In genomic region chr14:102994662-102995561, GRCm38 (mm10) we compare ENCODE assay signal across 8 mouse cellular contexts. TPM values are rescaled to one million over a fixed set of nuclear protein-coding genes. Genes with fewer than 3 reads are reported as not detected.
DNase-seq lines count a peak whose midpoint lies in the region; TF ChIP-seq lines count a peak whose summit lies in the region.

No protein-coding gene starts in this region.

- intact Hi-C loops in heart, postnatal 14 days (cut with DNase I) = loop anchor here (5.0 to 10.0 kb wide), 2 partner anchors 1048 to 1220 kb away; no protein-coding TSS in a partner anchor

- DNase-seq in ES-CJ7 (ENCODE audit: low read depth, low spot score) = peak; percentile 70
- peak; percentile 39 for DNase-seq in c-Kit-negative CD71-positive TER-119-positive erythroid progenitor cells, embryonic 14.5 days (ENCODE audit: low read depth, low spot score)
- peak; percentile 77 for DNase-seq in forebrain, embryonic 10.5 days (ENCODE audit: extremely low spot score, low spot score)
- peak; percentile 76 to 88 for DNase-seq in heart, postnatal 14 days
- DNase-seq in kidney, postnatal 36 days = peak; percentile 74 to 88
- peak; percentile 65 for DNase-seq in lung, adult 2 months
- DNase-seq in ovary, adult 18-20 months (ENCODE audit: low spot score) = peak; percentile 16
- DNase-seq in thymus, postnatal 10 days (ENCODE audit: low spot score in 2 of 2) = peak; percentile 20 to 67

- H3K9me3 ChIP-seq in forebrain, embryonic 10.5 days = no peaks in the 10 kb centered on the region

- TF ChIP-seq CTCF in lung, adult 2 months (IDR thresholded peaks at IDR 0.05; ENCODE audit: insufficient read depth, low read length) = peak; percentile 49

- no peak overlapping the region for H3K4me3 ChIP-seq in forebrain, embryonic 10.5 days
- H3K4me3 ChIP-seq in lung, adult 2 months (replicated peaks; ENCODE audit: extremely low read depth, low read depth, low read length) = no peak overlapping the region

- H3K36me3 ChIP-seq in forebrain, embryonic 10.5 days (replicated peaks) = no peaks in the 10 kb centered on the region

- TF ChIP-seq POLR2A in lung, adult 2 months (IDR thresholded peaks at IDR 0.05; ENCODE audit: borderline replicate concordance, extremely low read depth, low read depth, low read length) = no peak

- no peak overlapping the region for H3K27ac ChIP-seq in forebrain, embryonic 10.5 days

- 22% methylated on average over 6 of the region's 6 CpGs for WGBS in forebrain, embryonic 10.5 days
- 20% methylated on average over 6 of the region's 6 CpGs for WGBS in lung, adult 2 months

- no peaks in the 10 kb centered on the region for H3K27me3 ChIP-seq in forebrain, embryonic 10.5 days (ENCODE audit: poor library complexity, severe bottlenecking)

- H3K4me1 ChIP-seq in forebrain, embryonic 10.5 days = no peaks in the 10 kb centered on the region
- no peaks in the 10 kb centered on the region for H3K4me1 ChIP-seq in lung, adult 2 months (ENCODE audit: control insufficient read depth, insufficient read depth, low read length)

RNA-seq across cellular contexts. Expression of gene Kctd12, which starts 12.5 kb away (rescaled TPM):
- 2.1 and 3.1 TPM in 2 replicates for polyA plus RNA-seq in forebrain, embryonic 10.5 days (2016; fragmentation: Nextera tagmentation; extraction: Ambion mirVana)
- total RNA-seq in heart, postnatal 14 days (2021) = 10 to 100 TPM; 29.7 to 29.8 TPM
- polyA plus RNA-seq in lung, adult 2 months (2012; rRNA removed) = 25.9 and 39.0 TPM in 2 replicates

RNA-seq across cellular contexts. Expression of gene Acod1, which starts 51.9 kb away (rescaled TPM):
- polyA plus RNA-seq in forebrain, embryonic 10.5 days (2016; fragmentation: Nextera tagmentation; extraction: Ambion mirVana) = not detected in 2 replicates
- total RNA-seq in heart, postnatal 14 days (2021) = under 1 TPM in 1 of 2 experiments, not detected in 1; 0.10 TPM
- 0.03 and 0.15 TPM in 2 replicates for polyA plus RNA-seq in lung, adult 2 months (2012; rRNA removed)

Comparison
In these comparisons a context has a peak if more than half of its experiments do, and no peak if none do; other contexts are left out.
1. DNase-seq: peak in every context shown above with its lines; median percentile 82 in heart, postnatal 14 days; 81 in kidney, postnatal 36 days; 77 in forebrain, embryonic 10.5 days; 70 in ES-CJ7; 65 in lung, adult 2 months; 44 in thymus, postnatal 10 days; 39 in c-Kit-negative CD71-positive TER-119-positive erythroid progenitor cells, embryonic 14.5 days; 16 in ovary, adult 18-20 months.